Mouse (Mus musculus): ENCODE results near the gene Klkb1. TPM values are rescaled to one million over a fixed set of nuclear protein-coding genes. Genes with fewer than 3 reads are reported as not detected.

Gene Klkb1
- polyA plus RNA-seq (2015; fragmentation: Nextera tagmentation; extraction: Ambion mirVana), result 0.02 and 0.13 TPM in 2 replicates

DNA sequence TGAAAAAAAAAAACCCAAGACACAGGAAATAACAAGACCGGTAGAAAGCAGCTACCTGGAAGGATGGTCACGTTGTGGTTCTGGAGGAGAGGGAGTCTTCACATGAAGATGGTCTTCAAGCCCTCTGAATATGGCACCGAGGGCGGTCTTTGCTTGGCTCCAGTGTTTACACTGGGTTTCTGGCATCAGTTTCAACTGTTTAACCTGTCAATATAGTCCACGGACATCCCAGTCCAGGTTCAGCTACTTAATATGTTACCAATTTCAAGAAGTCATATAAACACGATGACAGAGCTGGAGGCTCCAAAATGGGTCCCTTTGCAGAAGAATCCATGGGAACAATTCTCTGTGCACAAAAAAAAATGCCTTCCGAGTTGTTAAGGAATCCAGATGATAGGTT is at the start of gene Klkb1:
Gene Klkb1 (minus strand): TSS at position 173 of the 400 bp plus-strand sequence.
- no peaks in the 10 kb centered on the region for H3K4me1 ChIP-seq (replicated peaks; ENCODE audit: control insufficient read depth, insufficient read depth)
- H3K36me3 ChIP-seq (ENCODE audit: control insufficient read depth, insufficient read depth, low read length), result no peaks in the 10 kb centered on the region
- DNase-seq (ENCODE audit: low spot score) (no peak), ATAC-seq (ENCODE audit: low FRiP score, low TSS enrichment) (no peak)
- no peak within 1 kb of the TSS for H3K9ac ChIP-seq (ENCODE audit: low read length)
- no peaks in the 10 kb centered on the region for H3K9me3 ChIP-seq (ENCODE audit: control insufficient read depth, low read length)
- no peak within 1 kb of the TSS for H3K27ac ChIP-seq (replicated peaks)
- H3K4me2 ChIP-seq (replicated peaks; ENCODE audit: low read depth), result no peak within 1 kb of the TSS
- H3K4me3 ChIP-seq (ENCODE audit: low read depth, low read length), result no peak within 1 kb of the TSS
- WGBS, result 70% methylated on average over 7 of the region's 7 CpGs
- TF ChIP-seq EP300 (optimal IDR thresholded peaks at IDR 0.05) (no peak), CTCF (IDR thresholded peaks at IDR 0.05; ENCODE audit: low read depth) (no peak)
- no peaks in the 10 kb centered on the region for H3K27me3 ChIP-seq (ENCODE audit: control insufficient read depth, insufficient read depth, low read length)

DNA sequence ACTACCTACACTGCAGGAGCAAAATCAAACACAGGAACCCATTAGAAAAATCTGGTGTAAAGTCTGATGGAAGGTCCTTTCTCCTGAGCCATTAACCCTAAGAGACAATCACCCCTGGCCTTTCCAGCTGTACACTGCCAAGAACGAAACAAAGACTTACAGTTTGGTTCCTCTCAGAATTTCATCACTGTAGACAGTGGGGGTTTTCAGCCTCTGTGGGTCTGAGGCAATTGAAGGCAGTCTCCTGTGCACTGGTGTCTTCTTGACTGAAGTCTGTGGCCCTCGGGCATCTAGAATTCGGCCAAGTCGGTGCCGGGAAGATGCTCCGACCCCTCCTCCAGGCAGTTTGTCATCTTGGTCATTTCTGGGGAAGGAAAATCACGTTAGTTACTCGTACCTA is 49.6 kb upstream of the Klkb1 start:
- no peak overlapping the region for H3K9ac ChIP-seq (ENCODE audit: low read length)
- no peaks in the 10 kb centered on the region for H3K9me3 ChIP-seq (ENCODE audit: control insufficient read depth, low read length)
- ATAC-seq (ENCODE audit: low FRiP score, low TSS enrichment) (no peak), DNase-seq (ENCODE audit: low spot score) (no peak)
- H3K27ac ChIP-seq (replicated peaks), result no peak overlapping the region
- 94% methylated on average over 8 of the region's 8 CpGs for WGBS
- no peaks in the 10 kb centered on the region for H3K4me1 ChIP-seq (replicated peaks; ENCODE audit: control insufficient read depth, insufficient read depth)
- H3K4me3 ChIP-seq (ENCODE audit: low read depth, low read length), result no peak overlapping the region
- no peak for TF ChIP-seq CTCF (IDR thresholded peaks at IDR 0.05; ENCODE audit: low read depth)
- no peak for TF ChIP-seq EP300 (optimal IDR thresholded peaks at IDR 0.05)
- no peaks in the 10 kb centered on the region for H3K36me3 ChIP-seq (ENCODE audit: control insufficient read depth, insufficient read depth, low read length)
- H3K27me3 ChIP-seq (ENCODE audit: control insufficient read depth, insufficient read depth, low read length), result no peaks in the 10 kb centered on the region
- H3K4me2 ChIP-seq (replicated peaks; ENCODE audit: low read depth), result no peak overlapping the region

DNA sequence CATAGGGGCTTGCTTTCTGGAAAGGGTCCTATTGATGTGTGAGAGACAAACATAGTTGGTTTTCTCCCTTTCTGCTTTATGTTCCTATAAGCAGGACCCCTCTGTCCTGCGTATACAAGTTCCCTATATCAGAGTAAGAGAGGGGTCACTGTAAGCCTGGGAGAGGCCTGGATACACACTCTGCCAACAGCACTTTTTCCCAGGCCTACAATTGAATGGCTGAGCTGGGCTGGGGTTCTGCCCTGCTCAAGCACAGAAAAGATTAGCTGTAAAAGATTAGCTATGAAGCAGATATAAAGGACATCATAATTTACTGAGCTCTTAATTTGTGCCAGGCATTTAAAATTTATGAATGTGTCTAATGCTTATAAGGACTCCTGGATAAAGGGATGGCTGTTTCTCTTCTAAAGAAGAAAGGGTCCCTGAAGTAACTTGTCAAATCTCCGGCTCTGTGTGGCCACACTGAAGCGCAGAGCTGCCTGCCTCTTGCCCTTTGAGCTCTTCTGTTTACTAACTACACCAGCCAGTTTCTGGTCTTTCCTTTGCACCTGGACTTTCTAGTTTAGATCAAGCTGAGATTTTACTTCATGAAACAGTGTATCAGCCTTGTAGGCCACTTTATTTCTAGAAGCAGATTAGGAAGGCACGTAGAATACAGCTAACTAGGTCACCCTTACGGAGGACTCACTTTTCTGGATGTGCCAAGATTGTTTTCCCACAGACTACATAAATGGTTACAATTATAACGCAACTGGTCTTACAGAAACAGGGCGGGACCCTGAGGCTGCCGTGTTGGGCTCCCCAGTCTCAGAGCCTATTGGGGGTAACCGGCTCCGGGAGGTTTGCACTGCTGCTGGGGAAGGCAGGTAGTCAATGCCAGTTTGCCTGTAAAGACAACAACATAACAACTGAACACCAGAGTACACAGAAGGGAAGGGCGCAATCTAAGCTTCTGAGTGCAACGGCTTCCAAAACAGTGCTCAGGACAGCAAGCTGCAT is 47.3 kb upstream of the Klkb1 start:
- no peak overlapping the region for H3K4me3 ChIP-seq (ENCODE audit: low read depth, low read length)
- 0 out of 2 replicates have a peak, but pooled peaks cover 2% of the 10 kb centered on the region for H3K36me3 ChIP-seq (ENCODE audit: control insufficient read depth, insufficient read depth, low read length)
- no peaks in the 10 kb centered on the region for H3K4me1 ChIP-seq (replicated peaks; ENCODE audit: control insufficient read depth, insufficient read depth)
- peak; percentile 72 for ATAC-seq (ENCODE audit: low FRiP score, low TSS enrichment)
- H3K27ac ChIP-seq (replicated peaks), result no peak overlapping the region; the same call in 1 of the 2 replicates
- TF ChIP-seq CTCF (IDR thresholded peaks at IDR 0.05; ENCODE audit: low read depth) (no peak), EP300 (optimal IDR thresholded peaks at IDR 0.05) (no peak)
- no peak overlapping the region for H3K9ac ChIP-seq (ENCODE audit: low read length)
- no peak for DNase-seq (ENCODE audit: low spot score)
- no peak overlapping the region for H3K4me2 ChIP-seq (replicated peaks; ENCODE audit: low read depth)
- H3K9me3 ChIP-seq (ENCODE audit: control insufficient read depth, low read length), result no peaks in the 10 kb centered on the region
- no peaks in the 10 kb centered on the region for H3K27me3 ChIP-seq (ENCODE audit: control insufficient read depth, insufficient read depth, low read length)
- 66% methylated on average over 12 of the region's 12 CpGs for WGBS

DNA sequence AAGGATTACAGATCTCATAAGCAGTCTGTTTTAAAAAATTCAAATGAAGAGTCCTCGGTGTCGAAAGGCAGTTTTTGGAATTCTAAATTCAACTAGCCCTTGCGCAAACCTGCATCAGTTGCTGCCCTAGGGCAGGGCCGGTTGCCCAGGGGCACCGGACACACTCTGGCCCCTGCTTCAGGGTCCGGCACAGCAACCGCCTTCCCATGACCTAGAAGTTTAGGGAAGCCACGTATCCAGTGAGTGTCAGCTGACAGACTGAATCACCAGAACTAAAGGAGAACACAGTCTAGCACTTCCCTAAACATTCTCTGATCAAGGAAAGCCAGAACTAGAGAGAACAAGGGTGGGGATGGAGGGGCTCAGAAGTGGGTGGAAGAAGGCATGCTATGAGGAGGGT is 38.8 kb upstream of the Klkb1 start:
- Histone ChIP-seq H3K4me2 (replicated peaks; ENCODE audit: low read depth) (peak overlapping the region; percentile 88), H3K4me3 (ENCODE audit: low read depth, low read length) (peak overlapping the region; percentile 59), H3K9me3 (ENCODE audit: control insufficient read depth, low read length) (no peaks in the 10 kb centered on the region), H3K27me3 (ENCODE audit: control insufficient read depth, insufficient read depth, low read length) (no peaks in the 10 kb centered on the region), H3K4me1 (replicated peaks; ENCODE audit: control insufficient read depth, insufficient read depth) (no peaks in the 10 kb centered on the region), H3K36me3 (ENCODE audit: control insufficient read depth, insufficient read depth, low read length) (0 out of 2 replicates have a peak, but pooled peaks cover 2% of the 10 kb centered on the region), H3K27ac (replicated peaks) (peak overlapping the region; percentile 3; the same call in 1 of the 2 replicates), H3K9ac (ENCODE audit: low read length) (peak overlapping the region; percentile 69)
- TF ChIP-seq EP300 (optimal IDR thresholded peaks at IDR 0.05) (no peak), CTCF (IDR thresholded peaks at IDR 0.05; ENCODE audit: low read depth) (no peak)
- ATAC-seq (ENCODE audit: low FRiP score, low TSS enrichment), result peak; percentile 65
- DNase-seq (ENCODE audit: low spot score), result no peak
- WGBS, result 11% methylated on average over 8 of the region's 8 CpGs

DNA sequence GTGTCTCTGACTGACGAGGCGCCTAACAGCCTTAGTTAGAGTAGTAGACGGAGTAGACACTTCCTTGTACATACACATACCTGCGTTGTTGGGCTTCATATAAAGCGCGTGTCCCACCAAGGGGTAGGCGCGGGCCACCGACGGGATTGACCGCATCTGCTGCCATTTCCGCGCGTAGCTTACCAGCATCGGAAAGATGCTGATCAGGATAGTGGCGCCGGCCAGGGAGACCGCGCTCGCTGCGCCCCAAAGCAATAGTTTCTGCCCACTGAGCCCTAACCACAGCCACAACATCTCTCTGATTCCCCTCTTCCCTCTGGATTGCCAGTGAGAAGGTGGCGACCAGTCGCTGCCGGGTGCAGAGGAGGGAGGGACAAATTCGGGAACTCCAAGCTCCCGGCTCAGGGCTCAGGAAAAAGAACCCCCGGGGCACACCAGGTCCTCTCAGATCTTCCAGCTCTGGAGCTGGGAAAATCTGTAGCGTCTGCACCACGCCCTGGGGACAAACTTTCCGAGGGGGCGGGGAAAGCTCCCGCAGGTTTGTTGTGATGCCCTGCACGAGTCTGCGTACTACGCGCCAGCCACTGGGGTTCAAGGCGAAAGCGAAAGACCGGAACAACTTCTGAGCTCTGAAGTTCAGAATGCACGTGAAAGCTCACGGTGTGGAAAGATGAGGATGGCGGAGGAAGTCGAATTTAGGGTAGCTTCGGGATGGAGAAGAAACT is 38.2 kb upstream of the Klkb1 start, which contains the start of gene Cyp4v3:
Gene Cyp4v3 (minus strand): TSS at position 532 of the 725 bp plus-strand sequence.
- H3K27me3 ChIP-seq (ENCODE audit: control insufficient read depth, insufficient read depth, low read length), result no peaks in the 10 kb centered on the region
- peak within 1 kb of the TSS; percentile 69 for H3K9ac ChIP-seq (ENCODE audit: low read length)
- peak within 1 kb of the TSS; percentile 88 for H3K4me2 ChIP-seq (replicated peaks; ENCODE audit: low read depth)
- H3K4me1 ChIP-seq (replicated peaks; ENCODE audit: control insufficient read depth, insufficient read depth), result no peaks in the 10 kb centered on the region
- H3K36me3 ChIP-seq (ENCODE audit: control insufficient read depth, insufficient read depth, low read length), result 0 out of 2 replicates have a peak, but pooled peaks cover 2% of the 10 kb centered on the region
- DNase-seq (ENCODE audit: low spot score), result peak; percentile 88
- H3K27ac ChIP-seq (replicated peaks), result peak within 1 kb of the TSS; percentile 41
- peak; percentile 93 for ATAC-seq (ENCODE audit: low FRiP score, low TSS enrichment)
- TF ChIP-seq EP300 (optimal IDR thresholded peaks at IDR 0.05) (no peak), CTCF (IDR thresholded peaks at IDR 0.05; ENCODE audit: low read depth) (no peak)
- H3K4me3 ChIP-seq (ENCODE audit: low read depth, low read length), result peak within 1 kb of the TSS; percentile 59
- H3K9me3 ChIP-seq (ENCODE audit: control insufficient read depth, low read length), result no peaks in the 10 kb centered on the region
- 2% methylated on average over 44 of the region's 44 CpGs for WGBS
